Mouse (Mus musculus): ENCODE measurements at regions not wholly inside any gene's neighbourhood (a gene's known extent, or its start where the extent isn't known, plus 50 kb on each side); places are given as distances from the start of the nearest gene placed in this dataset.

DNA sequence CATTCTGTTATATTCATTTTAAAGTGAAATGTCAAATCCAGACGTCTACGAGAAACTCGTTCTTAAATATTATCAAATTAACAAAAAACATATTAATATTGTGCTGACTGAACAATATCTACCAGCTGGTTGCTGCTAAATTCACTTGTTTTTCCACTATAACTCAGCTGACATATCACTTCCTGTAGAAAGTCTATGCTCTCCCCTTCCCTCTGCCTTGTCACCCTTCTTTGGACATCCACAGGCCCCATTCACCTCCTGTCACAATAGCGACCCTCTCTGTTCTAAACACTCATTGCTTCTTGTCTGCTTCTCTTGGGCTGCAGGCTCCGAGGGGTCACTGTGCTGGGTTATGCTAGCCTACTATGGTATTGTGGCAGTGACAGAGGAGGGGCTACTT, 52.5 kb upstream of the Cplx2 start:
- no peak for DNase-seq

DNA sequence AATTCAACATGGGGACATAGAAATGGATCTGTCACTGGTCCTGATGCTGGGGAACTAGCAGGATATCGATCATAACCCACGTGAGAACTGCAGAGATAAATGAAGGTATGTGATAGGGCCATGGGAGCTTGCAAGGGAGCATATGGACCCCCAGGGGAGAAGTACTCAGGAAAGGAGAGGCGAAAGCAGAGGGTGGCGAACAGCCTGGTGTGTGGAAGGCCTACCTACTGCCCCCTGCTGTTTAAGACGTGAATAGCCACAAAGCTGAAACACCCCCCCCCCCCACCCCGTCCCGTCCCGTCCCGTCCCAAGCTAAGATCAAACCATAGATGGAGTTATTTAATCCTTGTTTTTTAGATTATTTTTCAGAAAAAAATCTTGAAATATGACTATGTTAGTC, 50.9 kb upstream of the Cplx2 start:
- DNase-seq: no peak

- DNase-seq: no peak
Measured at GRCm38 (mm10) chr13:54321011-54321410, 50.1 kb upstream of the Cplx2 start.
